Mouse (Mus musculus) kidney, postnatal 0 days (tissue): ENCODE data around the gene Utp3. TPM values are rescaled to one million over a fixed set of nuclear protein-coding genes. Genes with fewer than 3 reads are reported as not detected.
"Not testable (repeated sequence)": the region's sequence is repeated elsewhere in the genome, so short reads cannot be mapped to it uniquely, and the experiment has no call there.

Experiments used
- ATAC-seq: fragments of 200-750 bp; cut with Nextera tagmentation; replicated peaks from 2 replicates; pipeline ENCODE4 v1.8.0; 2017; ENCODE audit warnings: low read depth, moderate number of reproducible peaks, moderate TSS enrichment, moderate library complexity; ENCODE audit not compliant: low FRiP score
- DNase-seq: peaks from one replicate; pipeline ENCODE4 v3.0.0-alpha.2; 2016; ENCODE audit warnings: low spot score
- H3K27ac ChIP-seq: fragments of 300-500 bp; sonication (generic); 2 replicates; pipeline ENCODE4 v1.5.1; 2014; ENCODE audit warnings: mild to moderate bottlenecking
- H3K27me3 ChIP-seq: fragments of 300-500 bp; sonication (generic); 2 replicates; pipeline ENCODE4 v1.6.1; 2014; ENCODE audit warnings: low read length, mixed read lengths; ENCODE audit not compliant: insufficient read depth
- H3K36me3 ChIP-seq: fragments of 300-500 bp; sonication (generic); 2 replicates; pipeline ENCODE4 v1.6.1; 2014; ENCODE audit warnings: low read length, mixed read lengths; ENCODE audit not compliant: insufficient read depth
- H3K4me1 ChIP-seq: fragments of 300-500 bp; sonication (generic); replicated peaks from 2 replicates; pipeline ENCODE4 v1.6.1; 2014; ENCODE audit warnings: antibody characterized with exemption, low read length, mixed read lengths; ENCODE audit not compliant: insufficient read depth
- H3K4me2 ChIP-seq: fragments of 300-500 bp; sonication (generic); 2 replicates; pipeline ENCODE4 v1.6.1; 2014; ENCODE audit warnings: mild to moderate bottlenecking, low read length, moderate library complexity, mixed read lengths
- H3K4me3 ChIP-seq: fragments of 300-500 bp; sonication (generic); replicated peaks from 2 replicates; pipeline ENCODE4 v1.5.1; 2014; ENCODE audit warnings: low read depth, low read length
- H3K9ac ChIP-seq: fragments of 300-500 bp; sonication (generic); 2 replicates; pipeline ENCODE4 v1.6.1; 2014; ENCODE audit warnings: low read depth, low read length
- H3K9me3 ChIP-seq: fragments of 300-500 bp; sonication (generic); replicated peaks from 2 replicates; pipeline ENCODE4 v1.6.1; 2016; ENCODE audit warnings: low read length, inconsistent platforms, mixed read lengths
- CTCF ChIP-seq: IDR thresholded peaks from 2 replicates; pipeline ENCODE4 v1.5.1; 2016; ENCODE audit warnings: antibody characterized with exemption, low read depth, mild to moderate bottlenecking, moderate library complexity
- WGBS: fragments of 180-500 bp; shearing (Covaris S2); extraction: QIAGEN DNeasy Blood & Tissue Kit; methylation state at CpG from one replicate; pipeline ENCODE4 v1.1.7; 2014; 5-methylcytosine and 5-hydroxymethylcytosine counted together
- polyA plus RNA-seq: library from polyadenylated mRNA; unstranded; fragments of >200 nt; fragmentation: Nextera tagmentation; extraction: Ambion mirVana; gene quantifications from 2 replicates; pipeline ENCODE4 v1.2.1, GENCODE M21; 2015

Gene Utp3
- polyA plus RNA-seq, 1 experiment from 2014 or later: 53.4 TPM

DNA sequence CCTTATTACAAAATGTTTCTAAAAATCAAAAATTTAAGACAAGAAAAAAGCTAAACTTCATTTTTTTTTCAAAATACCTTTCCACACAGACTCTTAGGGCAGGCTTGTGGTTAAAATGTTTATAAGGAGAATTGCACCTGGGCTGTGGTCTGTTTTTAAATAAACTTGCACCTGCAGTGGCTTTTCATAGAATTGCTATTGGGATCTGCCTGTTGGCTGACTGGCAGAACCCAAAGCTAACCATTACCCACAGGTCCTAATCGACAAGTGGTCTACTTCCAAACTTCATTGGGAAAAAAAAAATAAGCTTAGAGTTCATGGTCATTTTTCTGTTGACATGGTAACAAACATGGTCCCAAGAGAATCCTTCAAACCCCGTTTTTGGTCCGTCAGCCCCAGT, 19.6 kb upstream of the Utp3 start:
- no peak for DNase-seq
- no peak overlapping the region for H3K4me2 ChIP-seq
- H3K27ac ChIP-seq: no peak overlapping the region
- H3K9ac ChIP-seq: no peak overlapping the region
- 67% methylated on average over 3 of the region's 3 CpGs for WGBS
- no peak for TF ChIP-seq CTCF
- no peaks in the 10 kb centered on the region for H3K27me3 ChIP-seq
- ATAC-seq: no peak
- H3K9me3 ChIP-seq: no peaks in the 10 kb centered on the region
- no peaks in the 10 kb centered on the region for H3K36me3 ChIP-seq
- no peaks in the 10 kb centered on the region for H3K4me1 ChIP-seq
- H3K4me3 ChIP-seq: no peak overlapping the region

DNA sequence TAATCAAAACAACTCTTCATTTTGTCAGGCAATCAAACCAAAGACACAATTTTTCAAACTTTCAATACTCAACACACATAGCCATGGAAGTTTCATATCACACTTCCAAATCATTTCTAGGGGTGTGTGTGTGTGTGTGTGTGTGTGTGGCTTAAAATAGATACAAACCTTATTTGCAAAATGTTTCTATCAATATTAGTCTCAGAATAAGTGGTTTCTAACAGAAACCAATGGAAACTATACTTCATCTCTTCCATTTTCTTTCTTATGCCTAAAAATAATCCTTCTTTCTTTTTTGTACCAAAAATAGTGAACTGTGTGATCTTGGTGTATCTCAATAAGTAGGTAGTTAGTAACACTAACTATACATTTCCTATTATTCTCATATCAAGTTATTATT, 13.4 kb upstream of the Utp3 start:
- H3K27ac ChIP-seq: no peak overlapping the region
- H3K9me3 ChIP-seq: no peaks in the 10 kb centered on the region
- DNase-seq (no peak), ATAC-seq (no peak)
- no peak overlapping the region for H3K4me2 ChIP-seq
- no peaks in the 10 kb centered on the region for H3K27me3 ChIP-seq
- H3K36me3 ChIP-seq: no peaks in the 10 kb centered on the region
- H3K4me3 ChIP-seq: no peak overlapping the region
- no peak for TF ChIP-seq CTCF
- no peaks in the 10 kb centered on the region for H3K4me1 ChIP-seq
- H3K9ac ChIP-seq: no peak overlapping the region

DNA sequence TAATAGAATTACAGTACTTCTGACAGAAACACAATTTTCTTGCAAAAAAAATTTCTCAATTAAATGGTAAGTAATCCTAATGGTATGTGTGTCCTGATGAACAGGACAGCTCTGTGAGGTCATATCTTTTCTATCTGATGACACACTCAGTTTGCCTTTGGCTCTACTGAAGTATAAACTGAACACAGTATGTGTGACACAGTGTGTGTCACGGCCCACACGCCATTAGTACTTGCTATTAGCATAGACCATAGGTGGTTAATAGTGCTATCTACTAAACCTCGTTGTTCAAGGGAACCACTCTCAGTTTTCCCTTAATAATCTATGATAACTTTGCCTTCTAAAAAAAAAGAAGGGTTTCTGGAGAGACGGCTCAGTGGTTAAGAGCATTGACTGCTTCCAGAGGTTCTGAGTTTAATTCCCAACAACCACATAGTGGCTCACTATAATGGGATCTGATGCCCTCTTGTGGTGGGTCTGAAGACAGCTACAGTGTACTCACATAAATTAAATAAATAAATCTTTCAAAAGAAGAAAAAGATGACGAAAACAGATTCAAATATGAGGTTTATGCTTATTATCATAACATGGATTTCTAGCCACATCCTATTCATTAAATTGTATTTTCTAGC, 11.5 kb upstream of the Utp3 start:
- no peak overlapping the region for H3K27ac ChIP-seq
- no peak overlapping the region for H3K9ac ChIP-seq
- no peak overlapping the region for H3K4me3 ChIP-seq
- ATAC-seq (peak; percentile 66; the same call in 1 of the 2 replicates), DNase-seq (peak; percentile 72)
- H3K27me3 ChIP-seq: no peaks in the 10 kb centered on the region
- TF ChIP-seq CTCF: peak; percentile 82
- H3K4me2 ChIP-seq: no peak overlapping the region
- no peaks in the 10 kb centered on the region for H3K36me3 ChIP-seq
- WGBS: 57% methylated on average over 5 of the region's 5 CpGs
- H3K4me1 ChIP-seq: no peaks in the 10 kb centered on the region
- H3K9me3 ChIP-seq: no peaks in the 10 kb centered on the region

DNA sequence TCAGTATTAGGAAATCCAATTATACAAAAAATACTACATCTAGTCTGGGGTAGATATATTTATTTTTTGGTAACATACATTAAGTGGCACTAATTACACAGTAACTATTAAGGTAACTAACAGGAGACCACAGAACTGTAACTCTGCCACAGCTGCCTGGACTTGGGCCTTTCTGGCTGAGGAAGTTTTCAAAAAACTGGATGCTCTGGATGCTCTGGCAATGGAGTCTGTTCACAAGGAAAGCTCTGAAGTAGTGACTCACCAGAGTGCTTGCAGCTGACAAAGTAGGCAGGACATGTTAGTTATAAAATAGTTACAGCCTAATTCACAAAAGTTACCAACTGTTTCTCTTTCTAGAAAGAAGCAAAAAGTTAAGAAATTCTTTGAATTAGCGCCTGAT, 9.9 kb upstream of the Utp3 start:
- H3K4me2 ChIP-seq, H3K27me3 ChIP-seq, H3K36me3 ChIP-seq, ATAC-seq, H3K9ac ChIP-seq, H3K27ac ChIP-seq, H3K4me1 ChIP-seq, DNase-seq, H3K4me3 ChIP-seq, H3K9me3 ChIP-seq: not testable (repeated sequence)
- WGBS: 93% methylated on average over 1 of the region's 1 CpGs

DNA sequence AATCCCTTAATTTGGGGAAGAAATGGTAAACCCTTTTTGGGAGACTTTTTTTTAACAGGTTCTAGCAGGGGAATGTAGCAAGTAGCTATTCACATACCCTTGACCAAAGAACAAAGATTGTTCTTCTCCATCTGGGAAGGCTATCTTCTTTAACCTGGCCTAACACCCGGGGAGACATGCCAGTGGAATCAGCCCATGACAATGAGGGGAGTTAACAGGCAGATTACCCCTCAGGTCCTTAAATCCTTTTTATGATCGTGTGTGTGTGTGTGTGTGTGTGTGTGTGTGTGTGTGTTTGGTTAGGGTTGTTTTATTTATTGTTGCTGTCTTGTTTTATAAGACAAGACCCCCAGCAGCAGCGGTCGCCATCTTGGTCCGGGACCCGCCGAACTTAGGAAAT, 8.7 kb upstream of the Utp3 start:
- Histone ChIP-seq H3K4me3 (no peak overlapping the region), H3K4me1 (no peaks in the 10 kb centered on the region), H3K27ac (no peak overlapping the region), H3K27me3 (no peaks in the 10 kb centered on the region), H3K4me2 (no peak overlapping the region), H3K9ac (no peak overlapping the region), H3K9me3 (no peaks in the 10 kb centered on the region), H3K36me3 (no peaks in the 10 kb centered on the region)
- DNase-seq: no peak
- TF ChIP-seq CTCF: no peak
- no peak for ATAC-seq
- 87% methylated on average over 7 of the region's 7 CpGs for whole genome bisulfite sequencing

DNA sequence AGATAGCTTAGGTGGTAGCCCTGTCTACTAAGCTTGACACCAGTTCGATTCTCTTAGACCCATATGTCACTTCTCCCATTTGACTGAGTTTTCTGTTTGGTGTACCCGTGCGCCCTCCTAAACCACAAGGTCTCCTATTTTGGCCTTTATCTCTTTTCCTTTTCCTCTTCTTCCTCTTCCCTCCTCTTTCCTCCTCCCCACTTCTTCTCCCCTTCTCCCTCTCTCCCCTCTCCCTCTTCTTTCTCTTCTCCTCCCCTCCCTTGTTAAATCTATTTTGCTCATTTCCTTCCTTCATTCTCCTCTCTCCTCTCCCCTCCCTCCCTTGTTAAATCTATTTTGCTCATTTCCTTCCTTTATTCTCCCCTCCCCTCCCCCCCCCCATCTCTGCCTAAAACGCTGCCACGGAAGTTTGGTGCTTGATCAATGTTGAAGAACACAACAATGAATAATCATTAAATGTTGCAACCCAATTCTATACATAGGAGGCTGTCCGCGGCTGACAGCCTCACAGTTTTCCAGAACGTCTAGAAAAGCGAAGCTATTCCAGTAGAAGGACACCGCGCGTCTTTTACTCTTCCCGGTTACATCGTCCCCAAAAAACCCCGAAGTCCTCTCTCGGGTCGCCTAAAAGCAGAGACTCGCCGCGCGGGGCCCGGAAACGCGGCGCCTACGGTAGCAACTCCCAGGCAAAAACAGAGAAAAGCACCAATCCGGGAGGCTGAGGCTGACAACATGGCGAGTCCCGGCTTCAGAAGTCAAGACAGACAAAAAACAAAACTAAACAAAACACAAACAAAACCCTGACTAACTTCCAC, 784 bp upstream of the Utp3 start:
- Histone ChIP-seq H3K4me3 (peak overlapping the region; percentile 86), H3K9me3 (no peaks in the 10 kb centered on the region), H3K4me2 (peak overlapping the region; percentile 79), H3K4me1 (peaks cover 9% of the 10 kb centered on the region), H3K27me3 (no peaks in the 10 kb centered on the region), H3K27ac (peak overlapping the region; percentile 93), H3K36me3 (no peaks in the 10 kb centered on the region), H3K9ac (peak overlapping the region; percentile 84)
- ATAC-seq (peak; percentile 67), DNase-seq (peak; percentile 50)
- no peak for TF ChIP-seq CTCF
- 8% methylated on average over 29 of the region's 29 CpGs for WGBS
